Mouse (Mus musculus) cortical plate, adult 2 months (tissue): ENCODE results near the gene Siah1a.

Experiments used
- CTCF ChIP-seq: fragments of 200-500 bp; IDR thresholded peaks from 2 replicates; pipeline ENCODE4 v1.5.1; 2011; ENCODE audit warnings: mild to moderate bottlenecking, control low read depth, low read length; ENCODE audit not compliant: insufficient read depth; ENCODE audit errors: extremely low read depth
- POLR2A ChIP-seq: fragments of 200-500 bp; IDR thresholded peaks from 2 replicates; pipeline ENCODE4 v1.6.1; 2011; ENCODE audit warnings: mild to moderate bottlenecking, low read length, control low read depth; ENCODE audit not compliant: insufficient read depth; ENCODE audit errors: extremely low read depth

DNA sequence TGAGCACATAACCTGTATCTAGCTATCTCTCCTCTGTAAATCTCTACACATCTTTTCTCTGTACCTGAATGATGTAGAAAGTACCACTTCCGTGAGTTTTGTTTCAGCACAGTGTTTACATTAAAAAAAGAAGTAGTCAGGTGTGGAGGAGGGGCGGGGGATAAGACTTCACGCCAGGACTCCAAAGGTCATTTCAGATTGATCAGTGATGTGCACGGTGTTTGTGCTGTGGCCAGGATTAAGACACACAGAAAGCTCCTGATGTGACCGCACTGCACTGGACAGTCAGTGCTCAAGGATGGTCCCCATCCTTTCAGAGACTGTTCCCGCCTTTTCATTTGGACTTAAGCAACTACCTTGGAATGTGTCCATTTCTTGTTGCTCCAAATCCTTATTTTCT lies 15.0 kb upstream of the Siah1a start:
- TF ChIP-seq CTCF, result no peak
- no peak for TF ChIP-seq POLR2A
